Mouse (Mus musculus) central nervous system, embryonic 18 days (tissue): Measurements from ENCODE around the gene Adam20. TPM values are rescaled to one million over a fixed set of nuclear protein-coding genes. Genes with fewer than 3 reads are reported as not detected.

Source experiments
- polyA plus RNA-seq: library from polyadenylated mRNA; depleted of rRNA; stranded (reverse); fragments of >200 nt; gene quantifications from 2 replicates; pipeline ENCODE4 v1.2.3, GENCODE M21; 2012; rRNA removed

The Adam20 gene
- polyA plus RNA-seq: not detected in 2 replicates

DNA sequence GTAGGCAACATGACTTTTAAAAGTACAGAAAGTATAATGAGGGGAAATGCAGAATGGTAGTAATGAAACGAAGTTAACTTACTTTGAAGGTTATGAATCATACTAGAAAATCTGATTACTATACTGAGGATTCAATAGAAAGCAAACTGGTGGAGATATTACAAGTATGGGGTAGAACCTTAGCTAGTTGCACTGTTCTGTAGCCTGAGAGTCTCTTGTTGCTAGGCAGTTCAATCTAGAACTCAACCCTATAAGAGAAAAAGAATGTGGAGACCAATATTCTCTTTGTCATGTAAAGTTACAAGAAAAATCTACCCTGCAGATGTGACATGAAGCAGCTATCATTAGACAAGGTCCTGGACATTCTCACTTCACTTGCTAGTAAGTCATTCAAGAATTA is at the start of gene Adam20:
TSS of gene Adam20 (plus strand) at position 301 of the 400 bp plus-strand sequence.

DNA sequence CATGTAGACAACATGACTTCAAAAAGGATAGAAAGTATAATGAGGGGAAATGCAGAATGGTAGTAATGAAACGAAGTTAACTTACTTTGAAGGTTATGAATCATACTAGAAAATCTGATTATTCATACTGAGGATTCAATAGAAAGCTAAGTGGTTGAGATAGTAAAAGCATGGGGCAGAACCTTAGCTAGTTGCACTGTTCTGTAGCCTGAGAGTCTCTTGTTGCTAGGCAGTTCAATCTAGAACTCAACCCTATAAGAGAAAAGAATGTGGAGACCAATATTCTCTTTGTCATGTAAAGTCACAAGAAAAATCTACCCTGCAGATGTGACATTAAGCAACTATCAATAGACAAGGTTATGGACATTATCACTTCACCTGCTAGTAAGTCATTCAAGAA is 41.2 kb upstream of the Adam20 start, which contains the start of gene Adam25:
TSS of gene Adam25 (plus strand) at position 301 of the 400 bp plus-strand sequence.

Other genes starting within 250 kb of the Adam20 start
- not detected in 2 replicates for gene Adam24, start 118.2 kb upstream of the Adam20 start, polyA plus RNA-seq
- not detected in 2 replicates for gene Adam25, start 41.1 kb upstream of the Adam20 start, polyA plus RNA-seq
- gene Adam39, start 29.7 kb downstream of the Adam20 start, polyA plus RNA-seq: not detected in 2 replicates